Mouse (Mus musculus) megakaryocyte, embryonic 14.5 days (primary cell): ENCODE data around the gene Gtf2i. TPM values are rescaled to one million over a fixed set of nuclear protein-coding genes. Genes with fewer than 3 reads are reported as not detected.

Experiments
- H3K27me3 ChIP-seq: replicated peaks from 2 replicates; pipeline ENCODE3; 2012; ENCODE audit warnings: inconsistent platforms
- H3K36me3 ChIP-seq: replicated peaks from 2 replicates; pipeline ENCODE3; 2012; ENCODE audit warnings: low read length, inconsistent platforms, mixed read lengths
- H3K4me1 ChIP-seq: 2 replicates; pipeline ENCODE4 v1.6.1; 2012; ENCODE audit warnings: inconsistent platforms
- H3K4me3 ChIP-seq: replicated peaks from 2 replicates; pipeline ENCODE3; 2012; ENCODE audit warnings: moderate library complexity, mild to moderate bottlenecking, inconsistent platforms
- H3K9me3 ChIP-seq: 2 replicates; pipeline ENCODE4 v1.6.1; 2012; ENCODE audit warnings: inconsistent platforms
- FLI1 ChIP-seq: IDR thresholded peaks from 2 replicates; pipeline ENCODE4 v1.6.1; 2012; ENCODE audit warnings: low read length, inconsistent platforms, mixed read lengths
- GATA1 ChIP-seq: IDR thresholded peaks from 3 replicates; pipeline ENCODE4 v1.6.1; 2012; ENCODE audit warnings: mixed read lengths, low read length, inconsistent platforms, borderline replicate concordance
- polyA plus RNA-seq: library from polyadenylated mRNA; stranded (reverse); fragments of >175 nt; gene quantifications from 2 replicates; pipeline ENCODE4 v1.2.3, GENCODE M21; 2012; ENCODE audit warnings: low replicate concordance; ENCODE audit not compliant: insufficient read depth

Gene Gtf2i
- polyA plus RNA-seq, 1 experiment = 87.1 TPM

- TF ChIP-seq FLI1 = no peak
- no peak for TF ChIP-seq GATA1
- Histone ChIP-seq H3K4me3 (peak overlapping the region; percentile 86), H3K36me3 (peaks cover 52% of the 10 kb centered on the region), H3K27me3 (no peaks in the 10 kb centered on the region), H3K4me1 (peaks cover 98% of the 10 kb centered on the region), H3K9me3 (no peaks in the 10 kb centered on the region)
Measured at GRCm38 (mm10) chr5:134226946-134227345, 87.6 kb downstream of the Gtf2i start.

- TF ChIP-seq FLI1 (no peak), GATA1 (no peak)
- peaks cover 4% of the 10 kb centered on the region; the same call in 1 of the 2 replicates for H3K9me3 ChIP-seq
- no peaks in the 10 kb centered on the region for H3K27me3 ChIP-seq
- H3K4me1 ChIP-seq = peaks cover 100% of the 10 kb centered on the region
- peak overlapping the region; percentile 16 for H3K4me3 ChIP-seq
- H3K36me3 ChIP-seq = peaks cover 68% of the 10 kb centered on the region
Measured at GRCm38 (mm10) chr5:134225110-134225901, 89.3 kb downstream of the Gtf2i start.

- H3K36me3 ChIP-seq = peaks cover 94% of the 10 kb centered on the region
- peak overlapping the region; percentile 43 for H3K4me3 ChIP-seq
- TF ChIP-seq FLI1 = no peak
- no peak for TF ChIP-seq GATA1
- peaks cover 95% of the 10 kb centered on the region for H3K4me1 ChIP-seq
- H3K9me3 ChIP-seq = peaks cover 15% of the 10 kb centered on the region
- H3K27me3 ChIP-seq = no peaks in the 10 kb centered on the region
Measured at GRCm38 (mm10) chr5:134221708-134222150, 92.8 kb downstream of the Gtf2i start.

- Histone ChIP-seq H3K4me3 (peak overlapping the region; percentile 12), H3K4me1 (peaks cover 95% of the 10 kb centered on the region), H3K36me3 (peaks cover 94% of the 10 kb centered on the region), H3K27me3 (no peaks in the 10 kb centered on the region), H3K9me3 (peaks cover 19% of the 10 kb centered on the region)
- TF ChIP-seq FLI1 = no peak
- TF ChIP-seq GATA1 = no peak
Measured at GRCm38 (mm10) chr5:134221278-134221677, 93.3 kb downstream of the Gtf2i start.

- Histone ChIP-seq H3K4me1 (peaks cover 91% of the 10 kb centered on the region), H3K36me3 (peaks cover 84% of the 10 kb centered on the region), H3K9me3 (peaks cover 24% of the 10 kb centered on the region), H3K27me3 (no peaks in the 10 kb centered on the region), H3K4me3 (no peak overlapping the region)
- TF ChIP-seq GATA1 (no peak), FLI1 (no peak)
Measured at GRCm38 (mm10) chr5:134217900-134218299, 96.7 kb downstream of the Gtf2i start.

GRCm38 (mm10) chr5:134214021-134214806, 100.3 kb downstream of the Gtf2i start:
- Histone ChIP-seq H3K4me3 (peak overlapping the region; percentile 76), H3K4me1 (peaks cover 72% of the 10 kb centered on the region), H3K36me3 (peaks cover 74% of the 10 kb centered on the region), H3K9me3 (peaks cover 21% of the 10 kb centered on the region), H3K27me3 (no peaks in the 10 kb centered on the region)
- peak; percentile 57; the same call in 1 of the 2 replicates for TF ChIP-seq FLI1
- no peak for TF ChIP-seq GATA1

GRCm38 (mm10) chr5:134209931-134210554, 104.5 kb downstream of the Gtf2i start:
- no peak for TF ChIP-seq GATA1
- TF ChIP-seq FLI1 = no peak
- Histone ChIP-seq H3K4me1 (peaks cover 61% of the 10 kb centered on the region), H3K4me3 (no peak overlapping the region), H3K27me3 (no peaks in the 10 kb centered on the region), H3K9me3 (peaks cover 9% of the 10 kb centered on the region), H3K36me3 (peaks cover 56% of the 10 kb centered on the region)

GRCm38 (mm10) chr5:134206721-134207120, 107.8 kb downstream of the Gtf2i start:
- Histone ChIP-seq H3K4me3 (peak overlapping the region; percentile 7), H3K27me3 (no peaks in the 10 kb centered on the region), H3K4me1 (peaks cover 44% of the 10 kb centered on the region), H3K36me3 (peaks cover 68% of the 10 kb centered on the region), H3K9me3 (peaks cover 9% of the 10 kb centered on the region)
- TF ChIP-seq FLI1 = no peak
- TF ChIP-seq GATA1 = no peak

- Histone ChIP-seq H3K4me1 (peaks cover 80% of the 10 kb centered on the region), H3K9me3 (no peaks in the 10 kb centered on the region), H3K27me3 (no peaks in the 10 kb centered on the region), H3K36me3 (peaks cover 50% of the 10 kb centered on the region), H3K4me3 (no peak overlapping the region)
- TF ChIP-seq GATA1 (no peak), FLI1 (no peak)
Measured at GRCm38 (mm10) chr5:134193664-134194063, 120.9 kb downstream of the Gtf2i start.
